Mouse (Mus musculus): ENCODE measurements around the gene Klrb1f. TPM values are rescaled to one million over a fixed set of nuclear protein-coding genes. Genes with fewer than 3 reads are reported as not detected.
A peak's percentile ranks its signal among the peaks of the same experiment; 100 is the strongest.
"Not testable (repeated sequence)": the region's sequence is repeated elsewhere in the genome, so short reads cannot be mapped to it uniquely, and the experiment has no call there.

Klrb1f gene
- polyA plus RNA-seq, 1 experiment from 2014 or later, result 0.49 TPM

DNA sequence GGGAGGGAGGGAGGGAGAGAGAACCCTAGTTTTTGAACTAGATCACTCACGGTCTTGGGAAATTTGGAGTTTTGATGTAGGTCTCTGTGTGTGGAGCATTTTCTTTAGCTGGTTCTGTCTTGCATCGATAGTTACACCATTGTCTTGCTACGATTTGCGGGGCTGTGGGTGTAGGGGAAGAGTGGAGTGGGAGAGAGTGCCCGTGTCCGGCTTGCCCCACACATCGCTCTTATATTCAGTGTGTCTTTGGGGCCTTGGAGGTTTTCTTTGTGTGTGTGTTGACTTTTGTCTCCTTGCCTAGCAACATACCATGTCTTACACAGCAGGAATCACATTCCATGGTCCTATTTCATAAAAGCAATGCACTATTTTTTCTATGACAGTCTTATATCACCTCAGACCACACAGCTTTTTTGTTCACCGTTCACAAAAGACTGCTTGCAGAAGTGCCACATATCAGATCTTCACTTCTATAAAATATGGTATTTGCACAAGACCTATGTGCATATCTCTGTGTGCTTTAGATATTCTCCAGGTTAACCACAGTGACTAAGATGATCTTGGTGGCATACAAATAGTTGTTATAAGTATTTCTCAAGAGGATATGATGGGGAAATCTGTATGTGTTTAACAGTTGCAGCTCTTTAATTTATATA is 4.0 kb downstream of the Klrb1f start:
- H3K4me2 ChIP-seq (replicated peaks), result peak overlapping the region; percentile 62
- H3K4me3 ChIP-seq, result peak overlapping the region; percentile 32
- ATAC-seq (ENCODE audit: insufficient number of reproducible peaks, insufficient read depth, low FRiP score, low TSS enrichment), result no peak
- H3K9me3 ChIP-seq, result no peaks in the 10 kb centered on the region
- H3K4me1 ChIP-seq, result peaks cover 4% of the 10 kb centered on the region; the same call in 1 of the 2 replicates
- no peaks in the 10 kb centered on the region for H3K27me3 ChIP-seq
- 4% methylated on average over 8 of the region's 8 CpGs for WGBS
- H3K36me3 ChIP-seq, result no peaks in the 10 kb centered on the region
- no peak overlapping the region for H3K9ac ChIP-seq
- H3K27ac ChIP-seq, result no peak overlapping the region

DNA sequence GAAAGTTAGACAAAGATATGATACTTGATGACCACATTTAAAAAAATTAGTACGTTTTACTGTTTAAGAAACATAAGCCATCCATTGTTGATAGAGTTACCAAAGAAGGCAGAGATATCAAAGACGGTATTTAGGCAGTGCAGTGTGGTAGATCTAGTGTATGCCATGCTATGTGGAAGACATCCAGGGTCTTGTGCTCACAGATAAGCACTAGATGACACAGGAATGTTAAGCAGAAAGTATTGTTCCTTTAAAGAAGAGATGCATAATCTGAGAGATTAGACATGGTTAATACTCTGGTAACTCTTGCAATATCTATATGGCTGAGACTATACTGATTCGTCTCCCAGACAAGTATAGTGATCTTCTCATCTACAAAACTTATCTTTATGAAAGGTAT is 5.4 kb downstream of the Klrb1f start:
- H3K4me2 ChIP-seq (replicated peaks), result no peak overlapping the region
- peaks cover 4% of the 10 kb centered on the region; the same call in 1 of the 2 replicates for H3K4me1 ChIP-seq
- no peak overlapping the region for H3K4me3 ChIP-seq
- no peaks in the 10 kb centered on the region for H3K36me3 ChIP-seq
- ATAC-seq (ENCODE audit: insufficient number of reproducible peaks, insufficient read depth, low FRiP score, low TSS enrichment), result no peak
- H3K9ac ChIP-seq, result no peak overlapping the region
- 78% methylated on average over 3 of the region's 3 CpGs for WGBS
- H3K27ac ChIP-seq, result no peak overlapping the region
- H3K27me3 ChIP-seq, result no peaks in the 10 kb centered on the region
- no peaks in the 10 kb centered on the region for H3K9me3 ChIP-seq

DNA sequence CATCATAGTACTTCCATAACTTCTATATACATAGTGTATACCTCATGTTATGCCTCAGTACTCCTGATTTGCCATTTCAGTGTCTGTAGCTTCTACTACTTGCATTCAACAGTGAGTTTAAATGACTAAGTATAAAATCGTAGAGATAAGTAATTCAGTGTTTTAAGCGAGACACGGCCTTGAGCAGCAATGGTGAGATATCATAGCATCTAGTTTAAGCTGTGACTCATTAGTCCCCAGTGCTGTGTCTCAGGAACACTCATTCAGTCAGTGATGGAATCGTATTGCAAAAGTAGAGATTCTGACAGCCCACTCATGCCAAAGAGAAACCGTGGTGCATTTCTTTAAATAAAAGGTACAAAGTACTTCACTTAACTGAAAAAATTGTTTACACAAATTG is 6.0 kb downstream of the Klrb1f start:
- Histone ChIP-seq H3K4me1 (peaks cover 4% of the 10 kb centered on the region; the same call in 1 of the 2 replicates), H3K27me3 (no peaks in the 10 kb centered on the region), H3K9ac (no peak overlapping the region), H3K9me3 (no peaks in the 10 kb centered on the region), H3K4me2 (replicated peaks) (no peak overlapping the region), H3K27ac (no peak overlapping the region), H3K4me3 (no peak overlapping the region), H3K36me3 (no peaks in the 10 kb centered on the region)
- 82% methylated on average over 5 of the region's 5 CpGs for WGBS
- ATAC-seq (ENCODE audit: insufficient number of reproducible peaks, insufficient read depth, low FRiP score, low TSS enrichment), result no peak

- WGBS, result 85% methylated on average over 3 of the region's 3 CpGs
- Histone ChIP-seq H3K27me3 (no peaks in the 10 kb centered on the region), H3K9ac (no peak overlapping the region), H3K36me3 (no peaks in the 10 kb centered on the region), H3K9me3 (no peaks in the 10 kb centered on the region), H3K27ac (no peak overlapping the region), H3K4me1 (no peaks in the 10 kb centered on the region), H3K4me3 (no peak overlapping the region), H3K4me2 (replicated peaks) (no peak overlapping the region)
- no peak for ATAC-seq (ENCODE audit: insufficient number of reproducible peaks, insufficient read depth, low FRiP score, low TSS enrichment)
Observed at GRCm38 (mm10) chr6:129056237-129056636, 10.5 kb downstream of the Klrb1f start.

DNA sequence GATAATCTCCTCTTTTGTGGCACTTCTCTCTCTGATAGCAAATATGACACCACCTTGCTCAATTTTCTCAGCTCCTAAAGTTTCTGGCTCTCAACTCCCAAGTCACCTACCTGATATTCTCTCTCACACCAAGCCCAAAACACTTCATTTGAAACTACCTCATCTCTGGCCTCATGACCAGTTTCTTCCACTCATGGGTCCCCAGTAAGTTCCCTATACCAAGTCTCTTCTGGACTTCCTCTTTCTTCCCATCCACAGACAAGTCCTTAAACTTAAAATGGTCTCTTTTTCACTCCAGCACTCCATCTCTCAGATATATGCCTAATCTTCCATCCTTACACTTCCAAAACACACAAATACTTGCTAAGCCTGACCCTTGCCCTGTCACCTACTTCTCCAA is 12.3 kb downstream of the Klrb1f start:
- no peaks in the 10 kb centered on the region for H3K9me3 ChIP-seq
- no peaks in the 10 kb centered on the region for H3K4me1 ChIP-seq
- H3K36me3 ChIP-seq, result no peaks in the 10 kb centered on the region
- no peak overlapping the region for H3K4me3 ChIP-seq
- H3K9ac ChIP-seq, result no peak overlapping the region
- no peak overlapping the region for H3K4me2 ChIP-seq (replicated peaks)
- ATAC-seq (ENCODE audit: insufficient number of reproducible peaks, insufficient read depth, low FRiP score, low TSS enrichment), result no peak
- H3K27me3 ChIP-seq, result no peaks in the 10 kb centered on the region
- H3K27ac ChIP-seq, result no peak overlapping the region

GRCm38 (mm10) chr6:129065407-129065806 is 19.7 kb downstream of the Klrb1f start:
- Histone ChIP-seq H3K4me1 (no peaks in the 10 kb centered on the region), H3K27me3 (no peaks in the 10 kb centered on the region), H3K36me3 (no peaks in the 10 kb centered on the region), H3K4me2 (replicated peaks) (no peak overlapping the region), H3K9me3 (no peaks in the 10 kb centered on the region), H3K9ac (no peak overlapping the region), H3K27ac (no peak overlapping the region), H3K4me3 (no peak overlapping the region)
- 76% methylated on average over 3 of the region's 3 CpGs for WGBS
- no peak for ATAC-seq (ENCODE audit: insufficient number of reproducible peaks, insufficient read depth, low FRiP score, low TSS enrichment)

DNA sequence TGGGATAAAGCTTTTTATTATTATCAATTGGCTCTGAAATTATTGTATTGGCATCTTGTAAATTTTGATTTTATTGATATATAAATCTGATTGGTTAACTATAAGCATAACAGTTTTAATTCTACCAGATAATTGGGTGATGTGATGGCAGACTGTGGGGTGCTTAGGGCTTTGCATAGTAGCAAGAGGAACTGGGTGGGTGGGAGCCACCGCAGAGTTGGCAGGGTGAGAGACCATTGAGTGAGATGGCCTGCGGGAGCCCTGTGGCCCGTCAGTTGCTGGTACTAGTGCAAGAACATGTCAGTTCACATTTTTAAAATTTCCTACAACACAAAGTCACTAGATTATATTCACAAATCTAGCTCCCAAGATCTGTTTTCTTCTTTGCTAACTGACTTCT is 20.2 kb downstream of the Klrb1f start:
- H3K4me1 ChIP-seq, result no peaks in the 10 kb centered on the region
- no peak for ATAC-seq (ENCODE audit: insufficient number of reproducible peaks, insufficient read depth, low FRiP score, low TSS enrichment)
- H3K36me3 ChIP-seq, result no peaks in the 10 kb centered on the region
- no peak overlapping the region for H3K9ac ChIP-seq
- no peak overlapping the region for H3K4me2 ChIP-seq (replicated peaks)
- no peak overlapping the region for H3K27ac ChIP-seq
- WGBS, result 86% methylated on average over 3 of the region's 3 CpGs
- H3K27me3 ChIP-seq, result no peaks in the 10 kb centered on the region
- no peak overlapping the region for H3K4me3 ChIP-seq
- H3K9me3 ChIP-seq, result no peaks in the 10 kb centered on the region

DNA sequence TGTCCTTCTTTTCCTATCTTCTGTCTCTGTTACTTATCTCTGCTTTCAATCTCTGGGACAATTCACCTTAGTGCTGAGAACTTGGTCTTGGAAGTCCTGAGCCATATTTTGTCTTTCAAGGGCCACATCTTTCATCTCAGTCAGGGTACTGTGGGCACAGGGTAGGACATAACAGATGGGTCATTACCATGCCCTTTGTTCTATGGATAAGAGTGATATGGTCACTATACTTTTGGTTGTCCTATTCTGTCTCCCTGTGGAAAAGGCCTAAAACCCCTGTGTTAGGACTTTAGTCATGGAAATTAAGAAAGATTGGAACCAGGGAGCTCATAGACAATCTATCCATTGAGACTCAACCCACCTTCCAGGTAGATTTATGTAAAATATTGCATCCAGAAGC is 20.8 kb downstream of the Klrb1f start:
- ATAC-seq (ENCODE audit: insufficient number of reproducible peaks, insufficient read depth, low FRiP score, low TSS enrichment), result no peak
- Histone ChIP-seq H3K36me3 (no peaks in the 10 kb centered on the region), H3K4me2 (replicated peaks) (no peak overlapping the region), H3K27me3 (no peaks in the 10 kb centered on the region), H3K9me3 (no peaks in the 10 kb centered on the region), H3K9ac (no peak overlapping the region), H3K4me3 (no peak overlapping the region), H3K4me1 (no peaks in the 10 kb centered on the region), H3K27ac (no peak overlapping the region)

DNA sequence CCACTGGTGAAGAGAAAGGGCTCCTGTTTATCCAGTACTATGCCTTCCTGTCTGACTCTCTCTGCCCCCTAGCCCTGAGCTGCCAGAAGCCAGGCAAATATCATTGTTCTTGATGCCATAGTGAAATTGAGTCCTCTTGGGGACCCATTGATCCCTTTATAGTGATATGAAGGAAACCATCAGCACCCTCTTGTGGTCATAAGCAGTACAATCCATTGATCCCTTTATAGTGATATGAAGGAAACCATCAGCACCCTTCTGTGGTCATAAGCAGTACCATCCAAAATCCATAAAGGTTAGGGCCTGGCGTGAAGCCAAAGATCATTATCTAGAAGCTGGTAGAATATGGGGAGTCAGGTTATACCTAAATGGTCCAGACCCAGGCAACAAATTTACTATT is 21.3 kb downstream of the Klrb1f start:
- Histone ChIP-seq H3K36me3 (no peaks in the 10 kb centered on the region), H3K4me1 (no peaks in the 10 kb centered on the region), H3K27ac (no peak overlapping the region), H3K27me3 (no peaks in the 10 kb centered on the region), H3K9me3 (no peaks in the 10 kb centered on the region), H3K4me2 (replicated peaks) (no peak overlapping the region), H3K4me3 (no peak overlapping the region), H3K9ac (no peak overlapping the region)
- 0 out of 2 replicates have a peak, but pooled peaks have one; percentile 52 for ATAC-seq (ENCODE audit: insufficient number of reproducible peaks, insufficient read depth, low FRiP score, low TSS enrichment)
- WGBS, result 59% methylated on average over 1 of the region's 1 CpGs

DNA sequence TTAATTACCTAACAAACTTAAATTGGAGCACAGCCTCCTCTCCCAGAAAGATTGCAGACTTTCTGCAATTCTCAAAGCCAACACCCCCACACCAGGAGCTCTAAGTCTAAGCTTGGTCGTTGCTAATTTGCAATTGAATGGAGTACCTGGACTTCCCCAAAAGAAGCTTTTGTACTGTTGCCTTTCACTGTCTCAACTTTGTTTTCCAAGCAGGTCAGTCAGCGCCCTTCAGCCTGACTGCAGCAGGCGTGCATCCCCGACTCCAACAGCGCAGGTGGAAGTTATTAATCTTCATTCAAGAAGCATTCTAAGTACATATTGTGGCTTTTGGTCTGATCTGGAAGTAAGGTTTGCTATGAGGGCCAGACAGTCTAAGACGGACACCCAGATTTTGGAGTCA is 39.4 kb downstream of the Klrb1f start:
- H3K4me1 ChIP-seq, result no peaks in the 10 kb centered on the region
- no peak overlapping the region for H3K27ac ChIP-seq
- ATAC-seq (ENCODE audit: insufficient number of reproducible peaks, insufficient read depth, low FRiP score, low TSS enrichment), result no peak
- no peak overlapping the region for H3K4me2 ChIP-seq (replicated peaks)
- no peaks in the 10 kb centered on the region for H3K27me3 ChIP-seq
- 84% methylated on average over 6 of the region's 6 CpGs for WGBS
- no peak overlapping the region for H3K4me3 ChIP-seq
- H3K36me3 ChIP-seq, result no peaks in the 10 kb centered on the region
- no peak overlapping the region for H3K9ac ChIP-seq
- H3K9me3 ChIP-seq, result no peaks in the 10 kb centered on the region

- not testable (repeated sequence) for H3K36me3 ChIP-seq; H3K9me3 ChIP-seq; H3K27ac ChIP-seq; H3K4me3 ChIP-seq; H3K27me3 ChIP-seq; H3K4me1 ChIP-seq; H3K4me2 ChIP-seq (replicated peaks); ATAC-seq (ENCODE audit: insufficient number of reproducible peaks, insufficient read depth, low FRiP score, low TSS enrichment); H3K9ac ChIP-seq
- whole genome bisulfite sequencing, result 78% methylated on average over 2 of the region's 2 CpGs
Observed at GRCm38 (mm10) chr6:129086031-129086430, 40.3 kb downstream of the Klrb1f start.

- Histone ChIP-seq H3K36me3 (no peaks in the 10 kb centered on the region), H3K4me1 (no peaks in the 10 kb centered on the region), H3K27ac (no peak overlapping the region), H3K9ac (no peak overlapping the region), H3K27me3 (no peaks in the 10 kb centered on the region), H3K4me2 (replicated peaks) (no peak overlapping the region), H3K9me3 (no peaks in the 10 kb centered on the region), H3K4me3 (no peak overlapping the region)
- WGBS, result 86% methylated on average over 1 of the region's 1 CpGs
- ATAC-seq (ENCODE audit: insufficient number of reproducible peaks, insufficient read depth, low FRiP score, low TSS enrichment), result no peak
Observed at GRCm38 (mm10) chr6:129088161-129088560, 42.5 kb downstream of the Klrb1f start.

DNA sequence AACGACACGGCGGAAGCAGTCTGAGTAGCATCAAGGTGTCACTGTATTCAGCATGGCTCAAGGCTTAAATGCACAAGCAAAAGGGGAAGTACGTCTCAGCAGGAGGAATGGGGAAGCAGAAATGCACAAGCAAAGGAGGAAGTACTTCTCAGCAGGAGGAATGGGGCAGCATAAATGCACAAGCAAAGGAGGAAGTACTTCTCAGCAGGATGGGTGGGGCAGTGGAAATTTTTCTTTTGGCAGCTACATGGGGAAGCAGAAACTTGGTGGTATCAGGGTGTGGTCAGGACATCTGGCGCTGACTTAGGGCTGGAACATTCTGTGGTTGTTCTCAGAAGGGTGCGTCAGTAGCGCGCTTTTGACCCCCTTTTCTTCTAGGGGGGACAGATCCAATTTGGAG is 42.9 kb downstream of the Klrb1f start:
- WGBS, result 93% methylated on average over 8 of the region's 8 CpGs
- not testable (repeated sequence) for ATAC-seq (ENCODE audit: insufficient number of reproducible peaks, insufficient read depth, low FRiP score, low TSS enrichment); H3K36me3 ChIP-seq; H3K27ac ChIP-seq; H3K9ac ChIP-seq; H3K4me3 ChIP-seq; H3K4me1 ChIP-seq; H3K9me3 ChIP-seq; H3K4me2 ChIP-seq (replicated peaks); H3K27me3 ChIP-seq

Data from embryonic facial prominence, embryonic 12.5 days (tissue).